Mouse (Mus musculus) kidney, embryonic 16.5 days (tissue): Measurements from ENCODE around the gene Myh13. TPM values are rescaled to one million over a fixed set of nuclear protein-coding genes. Genes with fewer than 3 reads are reported as not detected.

Source experiments
- ATAC-seq: fragments of 200-750 bp; cut with Nextera tagmentation; 2 replicates; pipeline ENCODE4 v1.8.0; 2017; ENCODE audit warnings: moderate TSS enrichment; ENCODE audit not compliant: low FRiP score, low TSS enrichment
- H3K27ac ChIP-seq: fragments of 300-500 bp; sonication (generic); 2 replicates; pipeline ENCODE4 v1.5.1; 2014; ENCODE audit warnings: low read length
- H3K27me3 ChIP-seq: fragments of 300-500 bp; sonication (generic); 2 replicates; pipeline ENCODE4 v1.6.1; 2014; ENCODE audit warnings: low read length, control low read depth, mixed read lengths; ENCODE audit not compliant: insufficient read depth
- H3K36me3 ChIP-seq: fragments of 300-500 bp; sonication (generic); 2 replicates; pipeline ENCODE4 v1.6.1; 2014; ENCODE audit warnings: low read length, control low read depth, mixed read lengths; ENCODE audit not compliant: insufficient read depth
- H3K4me1 ChIP-seq: fragments of 300-500 bp; sonication (generic); 2 replicates; pipeline ENCODE4 v1.6.1; 2014; ENCODE audit warnings: low read length, control low read depth, mixed read lengths; ENCODE audit not compliant: insufficient read depth
- H3K4me2 ChIP-seq: fragments of 300-500 bp; sonication (generic); replicated peaks from 2 replicates; pipeline ENCODE4 v1.6.1; 2014; ENCODE audit warnings: low read depth, low read length
- H3K4me3 ChIP-seq: fragments of 300-500 bp; sonication (generic); 2 replicates; pipeline ENCODE4 v1.5.1; 2014; ENCODE audit warnings: mild to moderate bottlenecking, low read length
- H3K9ac ChIP-seq: fragments of 300-500 bp; sonication (generic); replicated peaks from 2 replicates; pipeline ENCODE4 v1.6.1; 2014; ENCODE audit warnings: low read length
- H3K9me3 ChIP-seq: fragments of 300-500 bp; sonication (generic); 2 replicates; pipeline ENCODE4 v1.6.1; 2016; ENCODE audit warnings: low read length, control low read depth
- WGBS: fragments of 180-500 bp; shearing (Covaris S2); extraction: QIAGEN DNeasy Blood & Tissue Kit; methylation state at CpG from one replicate; pipeline ENCODE4 v1.1.7; 2014; 5-methylcytosine and 5-hydroxymethylcytosine counted together
- polyA plus RNA-seq: library from polyadenylated mRNA; unstranded; fragments of >200 nt; fragmentation: Nextera tagmentation; extraction: Ambion mirVana; gene quantifications from 2 replicates; pipeline ENCODE4 v1.2.1, GENCODE M21; 2015

Gene Myh13
- not detected in 2 replicates for polyA plus RNA-seq

DNA sequence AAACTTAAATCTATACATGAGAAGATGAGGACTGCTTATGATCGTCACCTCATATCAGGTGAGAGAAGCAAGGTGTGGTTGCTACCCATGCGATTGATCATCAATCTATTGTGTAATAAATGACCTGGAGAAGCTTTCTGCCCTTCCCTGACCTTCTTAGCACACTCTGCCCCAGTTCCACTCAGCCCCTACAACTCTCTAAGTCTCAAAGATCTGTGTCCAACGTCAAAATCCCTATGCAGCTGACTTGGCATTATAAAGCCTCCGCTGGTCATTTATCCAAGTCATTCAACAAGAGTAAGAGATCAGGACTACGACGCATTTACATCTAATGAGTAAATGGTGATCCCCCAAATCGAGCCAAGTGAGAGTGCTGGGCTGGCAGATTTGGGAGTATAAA is at the start of gene Myh13:
Myh13 (plus strand) TSS at position 301 of the 400 bp plus-strand sequence.
- no peaks in the 10 kb centered on the region for H3K4me1 ChIP-seq
- 88% methylated on average over 7 of the region's 7 CpGs for WGBS

DNA sequence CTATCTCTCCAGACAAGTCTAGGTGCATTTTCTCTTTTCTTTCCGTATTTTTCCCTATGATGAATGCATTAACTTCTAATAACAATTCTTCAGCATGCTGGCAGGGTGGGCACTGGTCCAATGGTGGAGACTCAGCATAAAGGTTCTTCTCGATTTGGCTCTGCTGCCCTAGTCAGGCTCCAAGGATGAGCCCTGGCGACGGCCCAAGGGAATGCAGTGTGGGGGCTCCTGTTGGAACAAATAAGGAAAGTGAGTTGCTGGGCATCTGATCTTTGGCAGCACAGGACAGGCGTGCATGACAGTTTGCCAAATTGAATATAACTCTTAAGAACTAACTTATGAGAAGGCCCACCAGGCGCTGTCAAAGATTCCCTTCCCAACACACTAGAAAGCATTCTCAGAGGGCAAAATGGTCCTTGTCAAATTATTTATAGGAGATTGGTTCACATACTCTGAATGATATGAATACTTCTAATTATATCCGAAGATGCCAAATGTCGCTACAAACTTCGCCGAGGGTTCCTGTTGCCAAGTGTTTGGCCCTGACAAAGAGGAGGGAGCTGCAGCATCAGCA is 44.8 kb upstream of the Myh13 start, which contains the start of gene Myh8:
Myh8 (plus strand) TSS at position 524 of the 574 bp plus-strand sequence.
- H3K36me3 ChIP-seq, result no peaks in the 10 kb centered on the region
- no peaks in the 10 kb centered on the region for H3K27me3 ChIP-seq
- no peak within 1 kb of the TSS for H3K9ac ChIP-seq
- WGBS, result 88% methylated on average over 10 of the region's 10 CpGs
- H3K9me3 ChIP-seq, result no peaks in the 10 kb centered on the region
- H3K4me3 ChIP-seq, result no peak within 1 kb of the TSS
- no peak for ATAC-seq
- H3K4me2 ChIP-seq, result no peak within 1 kb of the TSS
- H3K4me1 ChIP-seq, result no peaks in the 10 kb centered on the region
- no peak within 1 kb of the TSS for H3K27ac ChIP-seq

More for the DNA sequence above, at the start of gene Myh13:
- Histone ChIP-seq H3K36me3 (no peaks in the 10 kb centered on the region), H3K9me3 (no peaks in the 10 kb centered on the region), H3K27me3 (no peaks in the 10 kb centered on the region), H3K9ac (no peak within 1 kb of the TSS), H3K4me2 (no peak within 1 kb of the TSS), H3K4me3 (no peak within 1 kb of the TSS), H3K27ac (no peak within 1 kb of the TSS)
- no peak for ATAC-seq

DNA sequence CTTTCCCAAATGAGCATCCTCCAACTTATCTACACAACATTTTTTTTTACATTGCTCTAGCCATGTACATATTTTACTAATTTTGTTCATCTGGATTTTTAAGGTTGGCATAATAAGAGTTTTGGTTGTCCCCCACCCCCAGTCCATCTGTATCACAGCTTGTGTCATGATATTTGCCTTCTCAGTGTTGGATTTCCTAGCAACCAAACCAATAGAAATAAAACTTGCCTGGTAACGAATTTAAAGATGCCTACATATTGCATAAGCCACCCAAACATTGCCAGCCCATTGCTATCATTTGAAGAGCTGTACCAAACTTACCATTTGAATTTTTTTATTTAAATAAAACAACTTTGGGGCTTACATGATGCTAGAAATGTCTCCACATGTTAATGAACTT is 28.0 kb upstream of the Myh13 start:
- Histone ChIP-seq H3K9me3 (peaks cover 13% of the 10 kb centered on the region; the same call in 1 of the 2 replicates), H3K9ac (no peak overlapping the region), H3K27ac (no peak overlapping the region), H3K4me2 (no peak overlapping the region), H3K36me3 (no peaks in the 10 kb centered on the region), H3K4me3 (no peak overlapping the region), H3K27me3 (no peaks in the 10 kb centered on the region), H3K4me1 (no peaks in the 10 kb centered on the region)
- WGBS, result 81% methylated on average over 1 of the region's 1 CpGs
- no peak for ATAC-seq

DNA sequence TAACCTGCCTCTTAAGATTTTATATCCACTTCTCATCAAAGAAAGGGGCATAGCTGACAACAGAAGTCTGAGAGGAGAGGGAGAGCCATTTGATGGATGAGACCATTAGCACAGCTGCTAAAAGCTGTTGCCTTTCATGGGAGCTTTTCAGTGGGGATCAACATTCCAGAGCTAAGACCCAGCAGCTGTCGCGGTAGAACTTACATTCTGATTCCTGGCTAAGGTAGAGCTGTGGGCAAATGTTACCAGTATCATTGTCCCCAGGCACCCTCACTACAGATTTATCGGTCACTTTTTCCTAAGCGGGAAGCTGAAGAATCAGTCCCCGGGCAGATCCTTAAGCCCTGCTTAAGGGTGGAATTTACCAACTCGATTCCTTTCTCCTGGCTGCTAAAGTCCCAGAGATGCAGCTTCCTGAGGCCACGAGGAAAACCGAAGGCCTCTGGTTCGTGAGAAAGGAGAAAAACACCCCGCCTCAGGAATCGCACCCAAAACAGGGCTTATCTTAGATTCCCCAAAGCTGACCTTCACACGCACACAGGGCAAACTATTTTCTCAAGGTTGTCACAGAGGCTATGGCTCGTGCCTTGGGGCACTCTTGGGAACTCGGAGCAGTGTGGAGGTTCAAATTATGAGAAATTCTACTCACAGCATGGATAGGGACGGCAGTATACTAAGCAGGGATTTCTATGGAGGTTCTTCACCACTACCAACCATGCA is 7.6 kb upstream of the Myh13 start:
- Histone ChIP-seq H3K4me2 (no peak overlapping the region), H3K9me3 (no peaks in the 10 kb centered on the region; the same call in 1 of the 2 replicates), H3K27ac (no peak overlapping the region), H3K9ac (no peak overlapping the region), H3K4me1 (no peaks in the 10 kb centered on the region), H3K4me3 (no peak overlapping the region), H3K27me3 (no peaks in the 10 kb centered on the region), H3K36me3 (no peaks in the 10 kb centered on the region)
- no peak for ATAC-seq
- 47% methylated on average over 15 of the region's 15 CpGs for WGBS

DNA sequence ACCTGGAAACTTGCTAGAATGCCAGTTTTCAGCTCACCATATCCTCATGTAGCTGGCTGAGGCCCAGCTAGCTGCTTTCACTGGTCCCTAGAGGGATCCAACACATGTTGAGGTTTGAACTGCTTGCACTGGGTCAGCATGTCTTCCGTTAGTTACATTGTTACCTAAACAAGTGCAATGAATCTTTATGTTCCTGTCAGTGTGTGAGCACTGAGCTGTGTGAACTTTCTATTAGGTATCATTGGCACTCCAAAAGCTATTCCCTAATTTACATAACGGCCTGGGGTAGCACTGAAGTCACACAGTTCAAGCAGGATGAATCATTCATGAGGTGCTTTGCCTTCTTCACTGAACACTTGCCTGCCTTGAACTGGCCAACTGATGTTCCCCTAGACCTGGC is 5.1 kb downstream of the Myh13 start:
- no peak for ATAC-seq
- Histone ChIP-seq H3K36me3 (no peaks in the 10 kb centered on the region), H3K9me3 (no peaks in the 10 kb centered on the region), H3K4me3 (no peak overlapping the region), H3K27ac (no peak overlapping the region), H3K4me2 (no peak overlapping the region), H3K27me3 (no peaks in the 10 kb centered on the region), H3K9ac (no peak overlapping the region), H3K4me1 (no peaks in the 10 kb centered on the region)
- WGBS, result 32% methylated on average over 2 of the region's 2 CpGs

DNA sequence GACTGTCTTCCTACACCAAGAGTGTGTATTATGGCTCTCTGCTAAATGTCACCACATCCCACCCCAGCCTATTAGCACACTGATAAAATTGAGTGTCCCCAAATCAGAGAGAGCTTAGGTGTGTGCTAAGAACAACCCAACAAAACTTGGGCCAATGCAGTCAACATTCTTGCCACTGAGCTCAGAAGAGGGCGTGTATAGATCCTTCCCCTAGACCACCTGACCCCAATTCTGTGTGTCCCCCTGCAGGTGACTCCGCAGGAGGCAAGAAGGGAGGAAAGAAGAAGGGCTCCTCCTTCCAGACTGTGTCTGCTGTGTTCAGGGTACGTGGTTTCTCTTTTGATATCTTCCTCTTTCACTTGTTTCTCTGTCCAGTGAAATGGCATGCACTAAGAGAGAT is 23.1 kb downstream of the Myh13 start:
- ATAC-seq, result no peak
- 59% methylated on average over 3 of the region's 3 CpGs for WGBS
- Histone ChIP-seq H3K4me1 (no peaks in the 10 kb centered on the region), H3K36me3 (no peaks in the 10 kb centered on the region), H3K4me2 (no peak overlapping the region), H3K4me3 (no peak overlapping the region), H3K9ac (no peak overlapping the region), H3K27ac (no peak overlapping the region), H3K9me3 (no peaks in the 10 kb centered on the region), H3K27me3 (no peaks in the 10 kb centered on the region)

DNA sequence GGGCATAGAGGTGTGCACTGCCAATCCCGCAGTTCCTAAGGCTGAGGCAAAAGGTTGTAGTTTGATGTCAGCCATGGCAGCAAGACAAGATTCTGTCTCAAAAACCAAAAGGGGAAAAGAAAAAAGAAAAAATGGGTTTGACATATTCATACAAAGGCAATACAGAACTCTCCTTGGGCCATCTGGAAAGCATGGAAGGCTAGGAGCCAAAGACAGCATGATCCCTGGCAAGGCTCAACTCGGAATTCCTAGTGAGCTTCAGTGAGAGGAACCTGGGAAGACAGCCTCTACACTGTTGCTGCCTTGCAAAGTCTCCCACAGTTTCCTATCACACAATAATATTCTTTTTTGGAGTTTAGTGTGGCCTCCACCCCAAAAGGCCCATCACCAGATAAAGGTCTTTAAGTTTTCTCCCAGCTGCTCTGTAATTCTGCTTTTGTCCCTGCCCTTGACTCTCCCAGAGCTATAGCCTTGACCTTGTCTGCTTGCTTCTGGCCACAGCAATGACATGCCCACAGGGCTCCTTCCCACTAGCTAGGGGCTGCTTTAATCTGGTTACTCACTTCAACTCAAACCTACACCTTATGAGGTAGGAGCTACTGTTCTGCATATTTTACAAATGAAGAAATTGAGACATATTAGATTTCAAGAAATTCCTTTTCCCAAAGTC is 23.9 kb downstream of the Myh13 start:
- Histone ChIP-seq H3K4me1 (no peaks in the 10 kb centered on the region), H3K36me3 (no peaks in the 10 kb centered on the region), H3K9ac (no peak overlapping the region), H3K4me2 (no peak overlapping the region), H3K4me3 (no peak overlapping the region), H3K27me3 (peaks cover 3% of the 10 kb centered on the region; the same call in 1 of the 2 replicates), H3K9me3 (no peaks in the 10 kb centered on the region), H3K27ac (no peak overlapping the region)
- WGBS, result 72% methylated on average over 2 of the region's 2 CpGs
- ATAC-seq, result no peak

DNA sequence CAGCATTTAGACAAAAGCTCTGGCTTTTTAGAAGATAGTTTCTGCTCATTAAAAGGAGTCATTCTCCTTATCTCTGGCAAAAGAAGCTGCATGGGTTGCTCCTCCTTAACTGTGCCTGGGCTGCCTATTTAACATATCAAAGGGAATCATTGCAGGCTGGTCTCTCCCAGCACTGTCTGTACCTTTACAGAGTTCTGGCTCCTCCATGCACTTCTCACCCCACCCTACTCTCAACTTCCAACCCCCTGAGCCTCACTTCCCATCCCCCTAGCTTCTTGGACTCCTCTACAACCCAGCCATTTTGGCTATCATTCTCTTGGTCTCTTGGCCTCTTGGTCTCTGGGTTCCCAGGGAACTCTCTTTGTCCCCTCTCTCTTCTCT is 24.4 kb downstream of the Myh13 start:
- H3K9ac ChIP-seq, result no peak overlapping the region
- ATAC-seq, result no peak
- no peak overlapping the region for H3K4me2 ChIP-seq

DNA sequence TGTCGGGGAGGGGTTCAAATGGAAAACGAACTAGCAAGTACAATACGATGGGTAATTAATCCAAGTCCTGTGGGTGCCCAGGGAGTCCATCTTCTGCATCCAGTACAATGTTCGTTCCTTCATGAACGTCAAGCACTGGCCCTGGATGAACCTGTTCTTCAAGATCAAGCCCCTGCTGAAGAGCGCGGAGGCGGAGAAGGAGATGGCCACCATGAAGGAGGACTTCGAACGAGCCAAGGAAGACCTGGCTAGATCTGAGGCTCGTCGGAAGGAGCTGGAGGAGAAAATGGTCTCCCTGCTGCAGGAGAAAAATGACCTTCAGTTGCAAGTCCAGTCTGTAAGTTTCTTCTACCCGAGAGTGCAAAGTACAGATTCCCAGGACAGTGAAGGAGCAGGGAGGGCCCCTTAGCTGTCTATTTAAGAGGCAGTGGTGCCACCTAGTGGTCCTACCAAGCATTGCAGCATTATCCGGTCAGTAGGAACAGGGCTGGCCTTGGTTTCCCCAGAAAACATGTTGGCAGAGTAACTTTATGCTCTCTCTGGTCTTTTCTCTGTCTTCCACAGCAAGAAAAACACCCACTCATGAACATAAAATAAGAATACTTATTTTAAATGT is 28.8 kb downstream of the Myh13 start:
- Histone ChIP-seq H3K9me3 (no peaks in the 10 kb centered on the region), H3K4me1 (no peaks in the 10 kb centered on the region), H3K27me3 (peaks cover 3% of the 10 kb centered on the region; the same call in 1 of the 2 replicates), H3K4me3 (no peak overlapping the region), H3K4me2 (peak overlapping the region; percentile 38), H3K9ac (no peak overlapping the region), H3K27ac (no peak overlapping the region), H3K36me3 (no peaks in the 10 kb centered on the region)
- 50% methylated on average over 14 of the region's 14 CpGs for WGBS
- peak; percentile 59 for ATAC-seq

More for the DNA sequence above, 24.4 kb downstream of the Myh13 start:
- no peaks in the 10 kb centered on the region for H3K36me3 ChIP-seq
- no peak overlapping the region for H3K27ac ChIP-seq
- no peaks in the 10 kb centered on the region for H3K9me3 ChIP-seq
- H3K27me3 ChIP-seq, result peaks cover 3% of the 10 kb centered on the region; the same call in 1 of the 2 replicates
- no peak overlapping the region for H3K4me3 ChIP-seq
- H3K4me1 ChIP-seq, result no peaks in the 10 kb centered on the region
